Mouse (Mus musculus) forebrain, embryonic 10.5 days (tissue): ENCODE results near the gene Fgfr2. TPM values are rescaled to one million over a fixed set of nuclear protein-coding genes. Genes with fewer than 3 reads are reported as not detected.

Source experiments
- DNase-seq: peaks from one replicate; pipeline ENCODE4 v3.0.0-alpha.2; 2017; ENCODE audit warnings: low spot score; ENCODE audit errors: extremely low spot score
- H3K27ac ChIP-seq: fragments of 300-500 bp; sonication (generic); 2 replicates; pipeline ENCODE4 v1.5.1; 2016; ENCODE audit warnings: mild to moderate bottlenecking
- H3K27me3 ChIP-seq: fragments of 300-500 bp; sonication (generic); 2 replicates; pipeline ENCODE4 v1.6.1; 2016; ENCODE audit warnings: mild to moderate bottlenecking; ENCODE audit not compliant: poor library complexity, severe bottlenecking
- H3K36me3 ChIP-seq: fragments of 300-500 bp; sonication (generic); replicated peaks from 2 replicates; pipeline ENCODE4 v1.6.1; 2016; ENCODE audit warnings: mild to moderate bottlenecking, moderate library complexity
- H3K4me1 ChIP-seq: fragments of 300-500 bp; sonication (generic); 2 replicates; pipeline ENCODE4 v1.6.1; 2016
- H3K4me3 ChIP-seq: fragments of 300-500 bp; sonication (generic); 2 replicates; pipeline ENCODE4 v1.5.1; 2016; ENCODE audit warnings: mild to moderate bottlenecking, moderate library complexity
- H3K9me3 ChIP-seq: fragments of 300-500 bp; sonication (generic); 2 replicates; pipeline ENCODE4 v1.6.1; 2016; ENCODE audit warnings: mild to moderate bottlenecking, moderate library complexity
- WGBS: fragments of 180-500 bp; shearing (Covaris S2); methylation state at CpG from one replicate; pipeline ENCODE4 v1.1.7; 2016; 5-methylcytosine and 5-hydroxymethylcytosine counted together
- polyA plus RNA-seq: library from polyadenylated mRNA; unstranded; fragments of >200 nt; fragmentation: Nextera tagmentation; extraction: Ambion mirVana; gene quantifications from 2 replicates; pipeline ENCODE4 v1.2.1, GENCODE M21; 2016

Fgfr2 gene
- polyA plus RNA-seq, 1 experiment from 2014 or later, result 55.7 TPM

- 85% methylated on average over 3 of the region's 3 CpGs for WGBS
- no peak overlapping the region for H3K27ac ChIP-seq
- no peaks in the 10 kb centered on the region for H3K36me3 ChIP-seq
- H3K4me3 ChIP-seq, result no peak overlapping the region
- H3K9me3 ChIP-seq, result no peaks in the 10 kb centered on the region
- H3K27me3 ChIP-seq, result no peaks in the 10 kb centered on the region
- H3K4me1 ChIP-seq, result peaks cover 7% of the 10 kb centered on the region; the same call in 1 of the 2 replicates
- no peak for DNase-seq
These were observed 1048.6 kb downstream of the Fgfr2 start for GRCm38 (mm10) chr7:132074503-132074902.

DNA sequence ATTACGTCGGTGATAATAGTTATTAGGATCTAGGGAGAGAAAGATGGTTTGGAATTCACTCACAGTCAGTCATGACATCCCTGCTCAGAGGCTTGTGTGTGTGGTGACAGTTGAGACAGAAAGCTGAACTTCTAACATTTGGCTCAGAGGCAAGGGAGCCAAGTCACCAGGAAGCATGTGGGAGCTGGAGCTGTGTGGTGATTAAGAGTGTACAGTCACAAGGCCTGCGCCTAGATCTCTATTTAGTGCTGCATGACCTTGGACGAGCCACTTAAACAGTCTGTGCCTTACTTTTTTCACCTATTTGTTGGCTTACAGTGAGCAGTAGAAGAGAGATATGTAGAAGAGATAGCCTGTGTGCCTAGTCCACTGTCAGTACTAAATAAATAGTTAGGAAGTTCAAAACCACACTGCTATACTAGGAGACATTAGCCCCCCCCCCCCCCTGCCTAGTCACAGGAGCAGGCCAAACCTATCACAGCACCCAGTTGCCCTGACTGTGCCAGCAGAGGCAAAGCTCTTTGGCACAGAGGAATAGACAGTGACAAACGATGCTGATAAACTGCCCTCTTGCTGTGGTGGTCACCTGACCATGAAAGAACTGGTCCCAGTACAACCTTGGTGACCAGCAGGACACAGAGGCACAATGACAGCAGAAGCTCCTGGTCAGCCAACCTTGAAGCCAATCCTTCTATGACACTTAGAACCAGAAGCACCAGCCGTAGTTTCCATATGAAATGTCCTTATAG, 1052.1 kb downstream of the Fgfr2 start:
- no peak for DNase-seq
- Histone ChIP-seq H3K36me3 (no peaks in the 10 kb centered on the region), H3K4me1 (peaks cover 4% of the 10 kb centered on the region; the same call in 1 of the 2 replicates), H3K27me3 (no peaks in the 10 kb centered on the region), H3K4me3 (no peak overlapping the region), H3K9me3 (no peaks in the 10 kb centered on the region), H3K27ac (no peak overlapping the region)
- 88% methylated on average over 6 of the region's 6 CpGs for WGBS

DNA sequence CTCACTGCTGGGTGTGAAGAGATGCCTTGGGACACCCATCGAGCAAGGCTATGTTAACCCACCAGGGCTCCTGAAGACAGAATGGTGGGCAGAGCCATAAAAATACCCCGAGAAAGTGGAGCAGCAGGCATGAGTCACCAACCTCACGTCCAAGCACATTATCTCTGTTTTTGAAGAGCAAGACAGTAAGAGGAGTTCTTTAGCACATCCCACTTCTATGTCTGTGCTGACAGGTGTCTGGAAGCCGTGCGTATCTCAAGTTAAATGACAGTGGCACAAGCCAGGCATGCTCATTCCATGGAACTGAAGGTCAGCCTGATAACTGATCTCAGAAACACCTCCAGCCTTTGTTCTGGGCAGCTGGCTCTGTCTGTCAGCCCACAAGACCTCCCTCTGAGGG, 1055.2 kb downstream of the Fgfr2 start:
- no peak for DNase-seq
- H3K36me3 ChIP-seq, result no peaks in the 10 kb centered on the region
- H3K27ac ChIP-seq, result no peak overlapping the region
- H3K4me1 ChIP-seq, result peaks cover 4% of the 10 kb centered on the region; the same call in 1 of the 2 replicates
- no peaks in the 10 kb centered on the region for H3K27me3 ChIP-seq
- no peaks in the 10 kb centered on the region for H3K9me3 ChIP-seq
- H3K4me3 ChIP-seq, result no peak overlapping the region
- 89% methylated on average over 5 of the region's 5 CpGs for whole genome bisulfite sequencing

- WGBS, result 89% methylated on average over 5 of the region's 5 CpGs
- no peaks in the 10 kb centered on the region for H3K27me3 ChIP-seq
- no peaks in the 10 kb centered on the region for H3K36me3 ChIP-seq
- H3K4me3 ChIP-seq, result no peak overlapping the region
- no peaks in the 10 kb centered on the region for H3K9me3 ChIP-seq
- no peak overlapping the region for H3K27ac ChIP-seq
- no peak for DNase-seq
- H3K4me1 ChIP-seq, result peaks cover 4% of the 10 kb centered on the region; the same call in 1 of the 2 replicates
These were observed 1055.6 kb downstream of the Fgfr2 start for GRCm38 (mm10) chr7:132067511-132067910.

DNA sequence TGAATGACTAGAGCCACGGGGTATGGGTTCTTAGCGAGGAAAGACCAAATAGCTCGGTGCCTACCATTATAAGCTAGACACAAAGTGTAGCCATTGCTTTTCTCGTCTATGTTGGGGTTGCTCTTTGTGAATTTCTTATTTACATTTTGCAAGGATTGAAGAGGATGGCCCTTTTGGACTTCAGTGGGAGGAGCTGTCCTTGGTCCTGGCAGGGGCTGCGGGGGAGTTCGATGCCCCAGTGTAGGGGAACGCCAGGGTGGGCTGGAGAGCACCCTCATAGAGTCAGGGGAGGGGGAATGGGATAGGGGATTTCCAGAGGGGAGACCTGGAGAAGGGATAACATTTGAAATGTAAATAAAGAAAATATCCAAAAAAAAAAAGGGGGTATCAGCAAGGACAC, 1063.0 kb downstream of the Fgfr2 start:
- Histone ChIP-seq H3K36me3 (no peaks in the 10 kb centered on the region), H3K9me3 (no peaks in the 10 kb centered on the region), H3K27ac (no peak overlapping the region), H3K4me3 (no peak overlapping the region), H3K4me1 (peaks cover 8% of the 10 kb centered on the region), H3K27me3 (no peaks in the 10 kb centered on the region)
- no peak for DNase-seq
- WGBS, result 83% methylated on average over 7 of the region's 7 CpGs

- no peak for DNase-seq
- Histone ChIP-seq H3K4me1 (peaks cover 8% of the 10 kb centered on the region), H3K4me3 (no peak overlapping the region), H3K9me3 (no peaks in the 10 kb centered on the region), H3K27me3 (no peaks in the 10 kb centered on the region), H3K27ac (no peak overlapping the region), H3K36me3 (no peaks in the 10 kb centered on the region)
- 63% methylated on average over 7 of the region's 7 CpGs for WGBS
These were observed 1066.6 kb downstream of the Fgfr2 start for GRCm38 (mm10) chr7:132056565-132056964.

- no peak for DNase-seq
- Histone ChIP-seq H3K36me3 (no peaks in the 10 kb centered on the region), H3K9me3 (no peaks in the 10 kb centered on the region), H3K27ac (no peak overlapping the region), H3K27me3 (no peaks in the 10 kb centered on the region), H3K4me1 (peaks cover 28% of the 10 kb centered on the region), H3K4me3 (no peak overlapping the region)
- WGBS, result 71% methylated on average over 4 of the region's 4 CpGs
These were observed 1076.5 kb downstream of the Fgfr2 start for GRCm38 (mm10) chr7:132046662-132047061.

GRCm38 (mm10) chr7:132031940-132032531, 1091.1 kb downstream of the Fgfr2 start:
- Histone ChIP-seq H3K4me1 (peaks cover 25% of the 10 kb centered on the region), H3K27me3 (no peaks in the 10 kb centered on the region), H3K27ac (no peak overlapping the region), H3K36me3 (no peaks in the 10 kb centered on the region), H3K9me3 (no peaks in the 10 kb centered on the region), H3K4me3 (no peak overlapping the region)
- WGBS, result 72% methylated on average over 6 of the region's 6 CpGs
- DNase-seq, result no peak

GRCm38 (mm10) chr7:132026671-132027070, 1096.5 kb downstream of the Fgfr2 start:
- DNase-seq, result no peak
- Histone ChIP-seq H3K4me3 (no peak overlapping the region), H3K36me3 (no peaks in the 10 kb centered on the region), H3K27ac (no peak overlapping the region), H3K27me3 (no peaks in the 10 kb centered on the region), H3K9me3 (no peaks in the 10 kb centered on the region), H3K4me1 (peaks cover 16% of the 10 kb centered on the region)
- WGBS, result 74% methylated on average over 6 of the region's 6 CpGs

GRCm38 (mm10) chr7:132025591-132025990, 1097.6 kb downstream of the Fgfr2 start:
- H3K4me3 ChIP-seq, result no peak overlapping the region
- H3K9me3 ChIP-seq, result no peaks in the 10 kb centered on the region
- H3K27me3 ChIP-seq, result no peaks in the 10 kb centered on the region
- peaks cover 11% of the 10 kb centered on the region for H3K4me1 ChIP-seq
- no peak overlapping the region for H3K27ac ChIP-seq
- no peaks in the 10 kb centered on the region for H3K36me3 ChIP-seq
- WGBS, result 67% methylated on average over 6 of the region's 6 CpGs
- no peak for DNase-seq

GRCm38 (mm10) chr7:132015933-132016332, 1107.2 kb downstream of the Fgfr2 start:
- DNase-seq, result no peak
- H3K36me3 ChIP-seq, result no peaks in the 10 kb centered on the region
- no peaks in the 10 kb centered on the region for H3K9me3 ChIP-seq
- no peaks in the 10 kb centered on the region for H3K27me3 ChIP-seq
- no peak overlapping the region for H3K4me3 ChIP-seq
- 72% methylated on average over 3 of the region's 3 CpGs for WGBS
- peaks cover 40% of the 10 kb centered on the region for H3K4me1 ChIP-seq
- no peak overlapping the region for H3K27ac ChIP-seq

DNA sequence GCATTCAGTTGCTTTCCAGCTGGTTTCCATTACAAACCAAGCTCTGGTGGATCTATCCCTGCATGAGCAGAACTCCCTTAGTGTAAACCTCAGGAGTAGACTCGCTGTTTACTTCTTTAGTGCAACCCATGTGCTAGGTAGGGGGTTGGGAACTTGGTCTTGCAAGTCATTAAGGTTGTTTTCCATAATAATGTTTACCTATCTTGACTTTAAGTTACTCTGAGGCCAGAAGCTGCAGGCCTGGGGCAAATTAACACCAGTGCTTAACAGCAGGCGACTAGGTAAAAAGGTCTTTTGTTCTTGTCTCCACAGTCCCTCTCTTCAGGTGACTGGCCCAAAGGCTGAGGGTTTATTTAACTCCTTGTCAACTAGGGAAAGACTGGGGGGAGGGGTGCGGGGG, 1108.0 kb downstream of the Fgfr2 start:
- H3K27me3 ChIP-seq, result no peaks in the 10 kb centered on the region
- no peak for DNase-seq
- WGBS, result 2% methylated on average over 3 of the region's 3 CpGs

DNA sequence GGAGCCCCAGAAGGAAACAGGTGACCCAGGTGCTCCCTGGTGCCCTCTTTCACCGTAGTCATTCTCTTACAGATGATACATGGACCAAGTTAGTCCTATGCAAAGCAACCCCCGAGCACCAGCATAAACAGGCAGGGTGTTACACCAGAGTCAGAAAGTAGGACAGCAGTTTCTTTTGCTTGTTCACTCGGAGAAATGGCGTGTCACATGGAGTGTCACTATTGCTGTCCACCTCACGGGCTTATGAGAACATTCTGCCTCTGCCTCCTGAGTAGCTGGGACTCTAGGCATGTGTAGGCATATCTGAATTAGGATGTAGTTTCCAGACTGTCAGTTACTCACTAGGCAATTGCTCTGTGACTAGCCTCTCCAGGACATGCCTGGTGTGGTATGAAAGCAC, 1109.2 kb downstream of the Fgfr2 start:
- WGBS, result 88% methylated on average over 5 of the region's 5 CpGs

More for the DNA sequence above, 1108.0 kb downstream of the Fgfr2 start:
- Histone ChIP-seq H3K4me3 (no peak overlapping the region), H3K9me3 (no peaks in the 10 kb centered on the region), H3K36me3 (no peaks in the 10 kb centered on the region), H3K4me1 (peaks cover 40% of the 10 kb centered on the region), H3K27ac (no peak overlapping the region)

More for the DNA sequence above, 1109.2 kb downstream of the Fgfr2 start:
- no peaks in the 10 kb centered on the region for H3K9me3 ChIP-seq
- H3K36me3 ChIP-seq, result no peaks in the 10 kb centered on the region
- peaks cover 40% of the 10 kb centered on the region for H3K4me1 ChIP-seq
- DNase-seq, result no peak
- no peaks in the 10 kb centered on the region for H3K27me3 ChIP-seq
- no peak overlapping the region for H3K4me3 ChIP-seq
- H3K27ac ChIP-seq, result peak overlapping the region; percentile 46; the same call in 1 of the 2 replicates
